ENCODE assay signal across 20 mouse cellular contexts in genomic region chr17:68089179-68089578, GRCm38 (mm10).
"Had no signal": no experiment of that assay in that cellular context is flagged by ENCODE, and none has a peak within 500 bp of the region (broad histone marks: within the 10 kb centered on the region; RNA-seq: fewer than 3 reads in every experiment).

No protein-coding gene starts in this region.

- ATAC-seq: intestine, postnatal 0 days; midbrain, embryonic 15.5 days had no signal

- H3K27me3 ChIP-seq: limb, embryonic 13.5 days; liver, embryonic 13.5 days; midbrain, embryonic 12.5 days; midbrain, embryonic 15.5 days; neural tube, embryonic 12.5 days; stomach, embryonic 15.5 days had no signal

- H3K36me3 ChIP-seq: limb, embryonic 13.5 days; liver, embryonic 13.5 days; midbrain, embryonic 12.5 days; midbrain, embryonic 15.5 days; neural tube, embryonic 12.5 days; stomach, embryonic 15.5 days had no signal

- H3K9me3 ChIP-seq: limb, embryonic 13.5 days; liver, embryonic 13.5 days; midbrain, embryonic 12.5 days; midbrain, embryonic 15.5 days; neural tube, embryonic 12.5 days; stomach, embryonic 15.5 days had no signal

- H3K27ac ChIP-seq: kidney, postnatal 0 days; layer of hippocampus, adult 2 months; limb, embryonic 13.5 days; liver, embryonic 13.5 days; macrophage; midbrain, embryonic 12.5 days; midbrain, embryonic 15.5 days; neural tube, embryonic 12.5 days; stomach, embryonic 15.5 days had no signal

- DNase-seq: kidney, adult 2 months; kidney, postnatal 25 days; layer of hippocampus, adult 9-11 months; left cerebral cortex, postnatal 4 days; liver, embryonic 13.5 days; lung, adult 2 months; lung, postnatal 14 days; retina, postnatal 1 day; right cerebral cortex, postnatal 25 days; spleen, adult 18-20 months; thymus, postnatal 36 days had no signal

- H3K4me1 ChIP-seq: liver, embryonic 13.5 days; midbrain, embryonic 12.5 days; midbrain, embryonic 15.5 days; neural tube, embryonic 12.5 days; stomach, embryonic 15.5 days had no signal

- H3K4me3 ChIP-seq: layer of hippocampus, adult 2 months; limb, embryonic 13.5 days; liver, embryonic 13.5 days; midbrain, embryonic 12.5 days; midbrain, embryonic 15.5 days; neural tube, embryonic 12.5 days; stomach, embryonic 15.5 days had no signal

- H3K9ac ChIP-seq: limb, embryonic 13.5 days; liver, embryonic 13.5 days; midbrain, embryonic 12.5 days; midbrain, embryonic 15.5 days; neural tube, embryonic 12.5 days; stomach, embryonic 15.5 days had no signal

- H3K4me2 ChIP-seq: limb, embryonic 13.5 days; liver, embryonic 13.5 days; midbrain, embryonic 12.5 days; midbrain, embryonic 15.5 days; neural tube, embryonic 12.5 days; stomach, embryonic 15.5 days had no signal
